Mouse (Mus musculus): ENCODE results near the gene Tfeb. TPM values are rescaled to one million over a fixed set of nuclear protein-coding genes. Genes with fewer than 3 reads are reported as not detected.

The Tfeb gene
- polyA plus RNA-seq (2017; shearing (Covaris generic)): 10 to 100 TPM; 26.7 to 44.4 TPM

GRCm38 (mm10) chr17:47736856-47737255 is at the start of gene Tfeb:
TSS of gene Tfeb (plus strand) at chr17:47737030.

DNA sequence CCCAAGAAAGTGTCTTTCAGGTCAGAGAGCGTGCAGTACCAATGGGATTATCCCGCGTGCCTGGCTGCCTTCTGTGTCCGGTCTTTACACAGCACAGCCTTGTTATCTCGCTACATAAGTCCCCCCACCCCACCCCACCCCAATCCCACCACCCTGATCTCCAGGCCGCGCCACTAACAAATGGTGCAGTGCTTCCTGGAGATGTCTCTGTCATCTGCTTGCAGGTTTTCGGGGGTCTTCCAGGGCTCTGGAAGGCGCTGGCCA is 48.6 kb upstream of the Tfeb start, which contains the start of gene Tomm6:
TSS of gene Tomm6 (minus strand) at position 43 of the 264 bp plus-strand sequence.

DNA sequence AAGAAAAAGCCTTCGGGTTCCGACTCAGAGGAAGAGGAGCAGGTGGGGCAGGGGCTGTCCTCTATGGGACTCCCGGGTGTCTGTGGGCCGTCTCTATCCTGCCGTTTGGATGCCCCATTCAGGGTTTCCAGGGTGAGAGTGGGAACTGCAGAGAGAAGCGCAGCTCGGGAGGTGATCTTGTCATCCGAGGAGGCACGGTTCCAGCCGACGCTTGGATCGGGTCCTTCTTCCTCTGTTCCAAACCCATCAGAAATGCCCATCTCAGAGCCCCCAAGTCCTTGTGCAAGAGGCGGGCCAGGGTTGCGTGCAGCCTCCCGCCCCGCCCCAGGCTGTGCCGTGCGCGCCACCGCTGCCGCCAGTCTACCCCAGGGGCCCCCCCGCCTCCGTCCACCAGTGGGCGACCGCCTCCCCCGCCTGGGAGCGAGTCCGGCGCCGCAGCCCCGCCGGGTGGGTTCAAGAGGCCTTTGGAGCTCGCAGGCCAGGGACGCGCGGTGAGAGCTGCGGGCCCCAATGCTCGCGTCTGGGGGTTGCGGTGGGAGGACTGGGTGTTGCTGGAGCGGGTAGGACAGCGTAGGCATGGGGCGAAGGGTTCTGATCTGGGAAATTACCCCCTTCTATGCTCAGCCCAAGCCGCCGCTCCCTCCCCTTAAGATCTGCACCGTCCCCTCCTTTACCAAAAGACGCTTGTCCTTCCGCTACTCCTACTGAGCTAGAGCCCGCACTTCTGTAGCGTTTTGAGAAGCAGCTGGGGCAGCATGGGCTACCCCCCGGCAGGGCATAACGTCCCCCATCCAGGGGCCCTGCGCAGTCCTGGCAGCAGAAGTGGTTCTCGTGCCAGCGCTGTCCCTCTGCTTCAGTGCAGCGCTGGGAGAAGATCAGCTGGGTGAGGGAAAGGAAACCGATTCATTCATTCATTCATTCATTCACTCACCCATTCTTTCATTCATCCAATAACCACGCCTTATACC is 47.9 kb upstream of the Tfeb start, which contains the start of gene Frs3:
TSS of gene Frs3 (plus strand) at position 423 of the 968 bp plus-strand sequence.

GRCm38 (mm10) chr17:47694442-47694502 is 42.6 kb upstream of the Tfeb start, which contains the start of gene Gm21981:
TSS of gene Gm21981 (minus strand) at chr17:47694455.

GRCm38 (mm10) chr17:47694503-47695336 is 42.1 kb upstream of the Tfeb start, which contains the start of gene Prickle4:
TSS of gene Prickle4 (minus strand) at chr17:47694736.

GRCm38 (mm10) chr17:47726566-47726965 is 10.3 kb upstream of the Tfeb start, which contains the start of gene Pgc:
TSS of gene Pgc (plus strand) at chr17:47726842.

GRCm38 (mm10) chr17:47834482-47834767 is 97.6 kb downstream of the Tfeb start, which contains the start of gene Mdfi:
TSS of gene Mdfi (minus strand) at chr17:47834691.

Other genes starting within 250 kb of the Tfeb start
- gene Taf8, start 234.7 kb upstream of the Tfeb start, polyA plus RNA-seq (2017; shearing (Covaris generic)): 10 to 100 TPM; 47.3 to 53.6 TPM
- gene Ccnd3, start 232.0 kb upstream of the Tfeb start, polyA plus RNA-seq (2017; shearing (Covaris generic)): 100 to 1,000 TPM; 323 to 337 TPM
- gene Bysl, start 125.5 kb upstream of the Tfeb start, polyA plus RNA-seq (2017; shearing (Covaris generic)): 10 to 100 TPM; 11.5 to 15.4 TPM
- gene Med20, start 125.4 kb upstream of the Tfeb start, polyA plus RNA-seq (2017; shearing (Covaris generic)): 10 to 100 TPM; 27.6 to 37.3 TPM
- gene Gm20517, start 125.4 kb upstream of the Tfeb start, polyA plus RNA-seq (2017; shearing (Covaris generic)): 1 to 10 TPM; 1.7 to 2.2 TPM
- 1 to 10 TPM; 2.7 to 3.4 TPM for gene Usp49, start 106.3 kb upstream of the Tfeb start, polyA plus RNA-seq (2017; shearing (Covaris generic))
- 100 to 1,000 TPM; 256 to 265 TPM for gene Tomm6, start 48.6 kb upstream of the Tfeb start, polyA plus RNA-seq (2017; shearing (Covaris generic))
- gene Frs3, start 48.0 kb upstream of the Tfeb start, polyA plus RNA-seq (2017; shearing (Covaris generic)): 1 to 10 TPM in 1 of 2 experiments, under 1 TPM in 1; 0.67 to 2.3 TPM
- under 1 TPM; 0.13 to 0.15 TPM for gene Gm21981, start 42.6 kb upstream of the Tfeb start, polyA plus RNA-seq (2017; shearing (Covaris generic))
- gene Prickle4, start 42.3 kb upstream of the Tfeb start, polyA plus RNA-seq (2017; shearing (Covaris generic)): not detected
- gene Pgc, start 10.2 kb upstream of the Tfeb start, polyA plus RNA-seq (2017; shearing (Covaris generic)): not detected
- under 1 TPM in 1 of 2 experiments, not detected in 1; 0.29 TPM for gene Mdfi, start 97.7 kb downstream of the Tfeb start, polyA plus RNA-seq (2017; shearing (Covaris generic))
- 10 to 100 TPM; 27.8 to 33.6 TPM for gene Foxp4, start 187.6 kb downstream of the Tfeb start, polyA plus RNA-seq (2017; shearing (Covaris generic))